Mouse (Mus musculus): ENCODE measurements around the gene Ero1l. TPM values are rescaled to one million over a fixed set of nuclear protein-coding genes. Genes with fewer than 3 reads are reported as not detected.

Gene Ero1l
- polyA plus RNA-seq, 1 experiment from 2014 or later = 37.1 TPM

- Histone ChIP-seq H3K9ac (no peak overlapping the region), H3K27me3 (no peaks in the 10 kb centered on the region), H3K9me3 (no peaks in the 10 kb centered on the region), H3K4me1 (no peaks in the 10 kb centered on the region), H3K27ac (no peak overlapping the region), H3K4me3 (no peak overlapping the region), H3K4me2 (no peak overlapping the region), H3K36me3 (peaks cover 16% of the 10 kb centered on the region; the same call in 1 of the 2 replicates)
- no peak for ATAC-seq (ENCODE audit: borderline replicate concordance, extremely low read depth, low FRiP score, low TSS enrichment)
- WGBS = 77% methylated on average over 4 of the region's 4 CpGs
Measured at GRCm38 (mm10) chr14:45291608-45292007, 27.0 kb downstream of the Ero1l start.

DNA sequence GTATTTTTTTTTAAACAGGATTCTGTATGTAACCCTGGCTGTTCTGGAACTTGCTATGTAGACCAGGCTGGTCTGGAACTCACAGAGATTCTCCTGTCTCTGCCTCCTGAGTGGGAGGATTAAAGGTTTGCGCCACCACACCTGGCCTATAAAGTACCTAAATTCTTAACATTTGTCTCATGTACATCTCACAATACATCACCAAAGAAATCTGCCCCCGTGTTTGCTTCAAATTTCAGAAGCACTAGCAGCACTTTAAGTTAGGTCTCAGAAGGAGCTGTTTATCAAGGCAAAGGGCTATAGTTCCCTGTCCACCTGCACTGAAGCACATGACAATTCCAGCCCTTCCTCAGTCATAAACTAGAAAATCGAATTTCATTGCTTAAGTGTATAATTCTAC, 36.5 kb downstream of the Ero1l start:
- 79% methylated on average over 3 of the region's 3 CpGs for WGBS
- H3K36me3 ChIP-seq = 0 out of 2 replicates have a peak, but pooled peaks cover 3% of the 10 kb centered on the region
- no peak for ATAC-seq (ENCODE audit: borderline replicate concordance, extremely low read depth, low FRiP score, low TSS enrichment)
- no peak overlapping the region for H3K4me3 ChIP-seq
- H3K9ac ChIP-seq = no peak overlapping the region
- H3K9me3 ChIP-seq = no peaks in the 10 kb centered on the region
- H3K27me3 ChIP-seq = no peaks in the 10 kb centered on the region
- no peak overlapping the region for H3K27ac ChIP-seq
- H3K4me2 ChIP-seq = no peak overlapping the region
- no peaks in the 10 kb centered on the region for H3K4me1 ChIP-seq

- H3K4me2 ChIP-seq = no peak overlapping the region
- no peak for ATAC-seq (ENCODE audit: borderline replicate concordance, extremely low read depth, low FRiP score, low TSS enrichment)
- no peak overlapping the region for H3K4me3 ChIP-seq
- no peaks in the 10 kb centered on the region for H3K27me3 ChIP-seq
- H3K9ac ChIP-seq = no peak overlapping the region
- H3K36me3 ChIP-seq = no peaks in the 10 kb centered on the region
- 86% methylated on average over 6 of the region's 6 CpGs for WGBS
- no peaks in the 10 kb centered on the region for H3K4me1 ChIP-seq
- no peak overlapping the region for H3K27ac ChIP-seq
- H3K9me3 ChIP-seq = no peaks in the 10 kb centered on the region
Measured at GRCm38 (mm10) chr14:45275816-45276215, 42.8 kb downstream of the Ero1l start.

DNA sequence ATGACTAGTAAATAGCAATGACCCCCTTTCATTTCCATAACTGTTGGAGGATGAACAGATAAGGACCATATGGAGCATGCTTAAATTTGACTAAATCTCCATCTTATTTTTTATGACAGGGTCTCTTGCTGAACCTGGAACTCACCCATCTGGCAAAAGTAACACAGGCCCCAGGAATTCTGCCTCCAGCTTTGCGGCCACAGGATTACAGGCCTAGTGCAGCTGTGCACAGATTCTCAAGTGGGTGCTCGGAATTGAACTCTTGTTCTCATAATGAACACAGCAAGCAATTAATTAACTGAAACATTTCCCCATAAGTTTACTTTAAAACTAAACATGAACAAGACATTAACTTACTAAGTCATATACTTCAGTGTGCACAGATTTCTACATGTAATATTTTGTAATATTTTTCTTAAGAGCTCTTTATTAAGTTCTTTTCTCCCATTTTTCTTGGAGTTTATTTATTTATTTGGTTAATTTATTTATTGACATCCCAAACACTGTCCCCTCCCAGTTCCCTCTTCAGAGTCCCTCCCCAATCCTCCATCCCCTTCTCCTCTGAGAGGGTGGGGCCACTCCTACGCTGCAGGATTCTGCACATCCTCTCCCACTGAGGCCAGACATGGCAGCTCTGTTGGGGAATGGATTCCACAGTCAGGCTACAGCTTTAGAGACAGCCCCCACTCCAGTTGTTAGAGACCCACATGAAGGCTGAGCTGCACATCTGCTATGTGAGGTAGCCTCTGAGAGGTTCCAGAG, 54.6 kb downstream of the Ero1l start:
- ATAC-seq (ENCODE audit: borderline replicate concordance, extremely low read depth, low FRiP score, low TSS enrichment) = no peak
- H3K9ac ChIP-seq = no peak overlapping the region
- H3K27me3 ChIP-seq = no peaks in the 10 kb centered on the region
- H3K4me3 ChIP-seq = no peak overlapping the region
- no peaks in the 10 kb centered on the region for H3K4me1 ChIP-seq
- no peak overlapping the region for H3K27ac ChIP-seq
- no peaks in the 10 kb centered on the region for H3K9me3 ChIP-seq
- no peaks in the 10 kb centered on the region for H3K36me3 ChIP-seq
- H3K4me2 ChIP-seq = no peak overlapping the region
- 74% methylated on average over 3 of the region's 3 CpGs for WGBS

DNA sequence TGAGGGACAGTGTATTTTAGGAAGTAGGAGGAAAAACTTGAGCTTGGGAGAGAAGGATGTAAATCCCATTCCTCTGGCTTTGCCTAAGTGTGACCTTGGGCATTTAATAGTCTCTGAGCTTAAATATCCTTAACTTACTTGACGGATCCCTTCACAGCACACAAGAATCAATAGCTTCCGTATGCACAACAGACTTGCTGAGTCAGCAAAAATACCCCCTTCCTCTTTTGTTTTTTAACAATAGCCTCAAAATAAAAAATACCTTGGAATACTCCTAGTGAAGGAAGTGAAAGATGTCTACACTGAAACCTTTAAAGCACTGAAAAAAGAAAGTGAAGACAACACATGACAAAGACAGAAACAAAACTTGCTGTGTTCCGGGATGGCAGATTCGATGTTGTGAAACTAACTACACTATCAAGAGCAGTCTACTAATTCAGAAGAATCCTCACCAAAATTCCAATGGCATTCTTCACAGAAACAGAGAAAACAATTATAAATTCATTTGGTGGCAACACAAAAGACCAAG, 67.0 kb downstream of the Ero1l start:
- H3K27me3 ChIP-seq = no peaks in the 10 kb centered on the region
- WGBS = 85% methylated on average over 4 of the region's 4 CpGs
- ATAC-seq (ENCODE audit: borderline replicate concordance, extremely low read depth, low FRiP score, low TSS enrichment) = no peak
- H3K4me2 ChIP-seq = no peak overlapping the region
- no peak overlapping the region for H3K4me3 ChIP-seq
- H3K4me1 ChIP-seq = no peaks in the 10 kb centered on the region
- no peak overlapping the region for H3K27ac ChIP-seq
- H3K36me3 ChIP-seq = no peaks in the 10 kb centered on the region
- no peak overlapping the region for H3K9ac ChIP-seq
- no peaks in the 10 kb centered on the region for H3K9me3 ChIP-seq

DNA sequence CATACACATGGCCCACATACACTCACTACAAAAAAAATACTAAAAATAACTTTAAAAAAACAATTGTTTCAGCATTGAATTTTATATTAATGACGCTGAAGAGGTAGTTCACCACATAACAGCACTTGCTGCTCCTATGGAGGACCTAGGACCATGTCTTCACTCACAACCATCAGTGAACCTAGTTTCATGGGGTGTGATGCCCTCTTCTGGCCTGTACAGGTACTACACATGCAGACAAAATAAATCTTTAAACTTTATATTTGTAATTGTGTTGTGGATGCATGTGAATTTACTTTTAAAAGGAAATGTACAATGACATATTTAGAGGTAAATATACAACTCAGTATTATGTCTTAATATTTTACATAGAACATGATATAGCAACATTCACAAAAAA, 77.0 kb downstream of the Ero1l start:
- 56% methylated on average over 1 of the region's 1 CpGs for WGBS

GRCm38 (mm10) chr14:45239042-45239441, 79.5 kb downstream of the Ero1l start:
- no peaks in the 10 kb centered on the region for H3K27me3 ChIP-seq
- no peaks in the 10 kb centered on the region for H3K9me3 ChIP-seq
- 72% methylated on average over 2 of the region's 2 CpGs for WGBS
- ATAC-seq (ENCODE audit: borderline replicate concordance, extremely low read depth, low FRiP score, low TSS enrichment) = no peak
- no peak overlapping the region for H3K4me3 ChIP-seq
- no peak overlapping the region for H3K9ac ChIP-seq
- H3K4me2 ChIP-seq = no peak overlapping the region
- H3K27ac ChIP-seq = no peak overlapping the region
- H3K36me3 ChIP-seq = no peaks in the 10 kb centered on the region
- H3K4me1 ChIP-seq = no peaks in the 10 kb centered on the region

More for the DNA sequence above, 77.0 kb downstream of the Ero1l start:
- no peak overlapping the region for H3K4me2 ChIP-seq
- H3K27me3 ChIP-seq = no peaks in the 10 kb centered on the region
- no peak overlapping the region for H3K4me3 ChIP-seq
- no peak overlapping the region for H3K27ac ChIP-seq
- no peaks in the 10 kb centered on the region for H3K36me3 ChIP-seq
- no peak overlapping the region for H3K9ac ChIP-seq
- ATAC-seq (ENCODE audit: borderline replicate concordance, extremely low read depth, low FRiP score, low TSS enrichment) = no peak
- H3K4me1 ChIP-seq = no peaks in the 10 kb centered on the region
- no peaks in the 10 kb centered on the region for H3K9me3 ChIP-seq

Other genes with a start within 250 kb of the Ero1l start
- 1.4 and 1.5 TPM in 2 replicates for gene Gpr137c, start 99.1 kb downstream of the Ero1l start, polyA plus RNA-seq (2015; fragmentation: Nextera tagmentation; extraction: Ambion mirVana)
- 13.0 and 16.0 TPM in 2 replicates for gene Txndc16, start 98.4 kb downstream of the Ero1l start, polyA plus RNA-seq (2015; fragmentation: Nextera tagmentation; extraction: Ambion mirVana)
- 148 and 154 TPM in 2 replicates for gene Psmc6, start 11.0 kb upstream of the Ero1l start, polyA plus RNA-seq (2015; fragmentation: Nextera tagmentation; extraction: Ambion mirVana)
- 63.7 and 68.9 TPM in 2 replicates for gene Styx, start 32.3 kb upstream of the Ero1l start, polyA plus RNA-seq (2015; fragmentation: Nextera tagmentation; extraction: Ambion mirVana)
- gene Gnpnat1, start 86.1 kb upstream of the Ero1l start, polyA plus RNA-seq (2015; fragmentation: Nextera tagmentation; extraction: Ambion mirVana) = 44.7 and 50.5 TPM in 2 replicates
- gene Fermt2, start 211.3 kb upstream of the Ero1l start, polyA plus RNA-seq (2015; fragmentation: Nextera tagmentation; extraction: Ambion mirVana) = 239 and 248 TPM in 2 replicates

Data from lung, embryonic 15.5 days (tissue).